Mouse (Mus musculus) left cerebral cortex, adult 18-20 months (tissue): ENCODE data around the gene Clec16a. TPM values are rescaled to one million over a fixed set of nuclear protein-coding genes. Genes with fewer than 3 reads are reported as not detected.

ENCODE experiments used
- DNase-seq, 2 experiments: peaks; one replicate each; pipeline ENCODE4 v3.0.0; 2021 to 2022; ENCODE audit warnings: low spot score in 2 of 2, mixed read lengths in 1 of 2
- total RNA-seq, 2 experiments: library from RNA; stranded (reverse); gene quantifications; 2 replicates each; pipeline ENCODE4 v1.2.3; 2021

Gene Clec16a
- total RNA-seq, 2 experiments from 2014 or later, result 98.0 to 98.1 TPM

DNA sequence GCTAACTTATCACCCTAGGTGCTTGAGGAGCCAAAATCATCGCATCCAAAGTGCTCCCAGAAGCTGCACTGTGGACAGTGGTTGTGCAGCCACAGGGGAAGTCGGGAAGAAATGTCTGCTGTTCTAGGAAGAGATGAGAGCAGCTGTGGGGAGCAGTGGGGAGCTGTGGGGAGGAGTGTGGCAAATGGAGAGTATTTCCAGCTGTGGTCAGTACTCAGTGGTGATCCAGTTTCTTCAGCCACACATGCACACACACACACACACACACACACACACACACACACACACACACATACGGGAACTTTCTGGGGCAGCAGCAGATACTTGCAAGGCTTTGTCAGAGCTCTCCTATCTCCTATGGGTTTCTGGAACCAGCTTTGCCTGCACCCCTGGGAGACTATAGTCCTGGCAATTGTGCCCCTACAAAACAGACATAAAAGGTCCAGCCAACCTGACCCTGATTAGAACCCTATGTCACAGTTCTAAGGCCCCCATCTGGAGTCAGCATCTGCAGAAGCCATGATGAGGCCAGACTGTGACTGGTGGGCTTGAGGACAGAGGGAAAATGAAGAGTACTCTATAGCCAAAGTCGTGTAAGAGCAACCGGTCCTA lies 217.5 kb downstream of the Clec16a start:
- no peak for DNase-seq

DNA sequence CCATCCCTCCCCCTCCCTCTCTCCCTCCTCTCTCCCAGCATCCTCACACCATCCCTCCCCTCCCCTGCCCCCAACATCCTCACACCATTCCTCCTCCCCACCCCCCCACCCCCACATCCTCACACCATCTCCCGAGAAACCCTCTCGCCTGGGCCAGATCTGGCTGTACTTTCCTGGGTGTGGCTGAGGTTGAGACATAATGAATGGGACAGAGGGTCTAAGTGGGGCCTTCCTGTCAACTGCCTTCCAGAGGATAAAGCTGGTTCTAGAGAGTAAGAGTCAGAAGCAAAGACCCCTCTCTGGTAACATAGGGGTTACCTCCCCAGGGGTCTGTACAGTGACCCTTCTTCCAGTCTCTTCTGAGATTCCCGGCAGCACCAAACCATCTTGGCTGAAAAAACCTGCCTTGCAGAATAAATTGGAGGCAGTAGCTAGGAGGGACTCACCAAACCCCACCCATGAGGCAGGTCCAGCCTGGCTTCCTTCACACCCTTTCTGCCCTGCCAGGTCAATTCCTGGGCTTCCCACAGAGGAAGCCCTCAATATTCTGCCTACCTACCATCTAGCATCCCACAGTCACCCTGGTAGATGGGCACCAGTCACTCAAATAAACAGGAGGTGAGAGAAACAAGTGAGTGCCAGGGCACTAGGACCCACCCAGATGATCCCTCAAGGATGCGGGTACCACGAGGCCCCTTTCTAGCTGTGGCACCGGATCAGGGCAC lies 218.6 kb downstream of the Clec16a start:
- DNase-seq, result no peak

DNA sequence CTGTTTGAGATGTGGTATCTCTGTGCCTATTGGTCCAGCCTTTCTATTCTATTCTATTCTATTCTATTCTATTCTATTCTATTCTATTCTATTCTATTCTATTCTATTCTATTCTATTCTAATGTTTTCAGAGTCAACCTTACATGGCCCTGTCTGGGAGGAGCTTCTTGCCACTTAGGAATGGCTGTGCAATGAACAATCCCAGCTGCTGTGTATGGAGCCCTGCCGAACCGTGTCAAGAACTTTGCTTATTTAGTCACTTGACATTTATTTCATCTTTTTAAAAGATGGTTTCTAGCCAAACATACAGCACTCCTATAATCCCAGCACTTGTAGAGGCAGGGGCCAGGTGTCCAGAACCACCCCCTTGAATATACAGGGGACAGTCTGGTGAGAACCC lies 219.2 kb downstream of the Clec16a start:
- DNase-seq, result no peak

DNA sequence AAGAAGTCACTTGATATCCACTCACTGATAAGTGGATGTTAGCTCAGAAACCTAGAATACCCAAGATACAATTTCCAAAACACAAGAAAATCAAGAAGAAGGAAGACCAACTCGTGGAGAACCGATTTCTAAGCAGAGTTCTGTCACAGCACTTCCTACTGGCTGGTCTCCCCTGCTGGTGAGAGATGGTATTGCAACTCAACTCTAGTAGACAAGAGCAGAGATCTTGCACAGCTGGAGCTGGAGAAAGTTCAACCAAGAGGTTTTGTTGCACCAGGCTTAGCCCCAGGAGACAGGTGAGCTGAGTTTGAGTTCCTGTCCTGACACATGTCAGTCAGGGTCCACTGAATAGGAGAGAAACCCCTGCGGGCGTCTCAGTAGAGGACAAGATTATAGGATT lies 222.0 kb downstream of the Clec16a start:
- DNase-seq, result peak; percentile 70 to 85

DNA sequence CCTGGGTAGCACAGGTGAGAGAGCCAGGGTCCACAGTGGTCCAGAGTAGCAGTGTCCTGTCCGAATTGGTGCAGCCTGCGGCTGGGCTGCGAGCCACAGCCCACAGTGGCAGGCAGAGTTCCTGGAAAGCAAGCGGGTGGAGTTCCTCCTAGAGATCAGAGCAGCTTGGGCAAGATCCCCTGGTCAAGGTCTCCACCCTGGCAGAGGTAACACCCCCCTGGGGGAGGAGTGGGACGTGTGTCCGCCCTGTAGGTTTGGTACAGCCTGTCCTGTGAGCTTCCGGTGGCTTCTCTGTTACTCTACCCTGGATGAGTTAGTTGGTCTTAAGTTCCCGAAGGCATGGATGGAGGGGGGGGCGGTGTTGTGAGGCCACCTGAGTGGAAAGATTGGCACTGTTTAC lies 223.7 kb downstream of the Clec16a start:
- no peak for DNase-seq

DNA sequence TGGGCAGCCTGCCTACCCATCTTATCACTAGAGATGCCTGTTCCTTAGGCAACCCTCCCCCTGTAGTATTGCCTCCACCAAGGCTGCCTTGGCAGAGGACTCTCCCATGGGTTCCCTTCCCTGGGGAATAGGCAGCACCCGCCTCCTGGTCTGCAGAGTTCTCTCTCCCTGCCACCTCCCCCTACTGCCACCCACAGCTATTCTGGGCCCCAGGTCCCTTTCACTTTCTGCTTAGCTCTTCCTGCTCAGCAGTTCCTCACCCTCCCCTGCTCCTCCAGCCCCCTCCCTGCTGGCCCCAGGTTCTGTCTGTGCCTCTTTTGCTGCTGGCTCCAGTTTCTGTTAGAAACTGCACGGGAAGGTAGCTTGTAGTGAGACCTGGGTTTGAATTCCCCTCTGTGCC lies 224.5 kb downstream of the Clec16a start:
- DNase-seq, result peak; percentile 21 to 38

DNA sequence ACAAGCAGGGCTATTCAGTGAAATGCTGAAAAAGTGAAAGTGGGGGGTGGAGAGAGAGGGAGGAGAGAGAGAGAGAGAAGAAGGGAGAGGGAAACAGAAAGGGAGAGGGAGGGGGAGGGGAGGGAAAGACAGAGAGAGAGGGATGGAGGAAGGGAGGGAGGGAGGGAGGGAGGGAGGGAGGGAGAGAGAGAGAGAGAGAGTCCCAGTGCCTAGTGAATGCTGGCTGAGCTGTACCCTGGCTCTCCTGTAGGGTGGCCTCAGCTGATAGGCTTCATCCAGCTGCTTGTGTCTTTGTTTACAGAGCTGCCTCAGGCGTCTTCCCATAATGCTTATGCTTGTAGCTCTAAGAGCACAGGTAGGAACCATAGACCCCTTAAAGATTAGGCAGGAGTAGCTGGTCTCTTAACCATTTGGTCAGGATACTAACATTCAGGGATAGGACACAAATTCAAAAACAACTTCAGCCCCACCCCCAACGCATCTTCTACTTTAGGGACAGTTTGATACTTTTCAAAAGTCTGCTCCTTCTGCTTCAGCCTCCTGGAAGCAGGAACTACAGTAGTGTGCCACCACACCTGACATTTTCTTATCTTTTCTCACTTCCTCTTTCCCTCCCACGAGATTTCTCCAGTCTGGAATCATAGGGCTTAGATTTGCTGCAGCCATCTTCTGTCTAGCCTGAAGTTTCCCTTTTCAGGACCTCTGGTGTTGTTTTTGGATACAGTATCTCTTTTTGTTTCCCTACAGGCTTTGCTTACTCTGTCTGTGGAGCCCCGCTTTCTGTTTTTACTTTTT lies 225.6 kb downstream of the Clec16a start:
- DNase-seq, result no peak

DNA sequence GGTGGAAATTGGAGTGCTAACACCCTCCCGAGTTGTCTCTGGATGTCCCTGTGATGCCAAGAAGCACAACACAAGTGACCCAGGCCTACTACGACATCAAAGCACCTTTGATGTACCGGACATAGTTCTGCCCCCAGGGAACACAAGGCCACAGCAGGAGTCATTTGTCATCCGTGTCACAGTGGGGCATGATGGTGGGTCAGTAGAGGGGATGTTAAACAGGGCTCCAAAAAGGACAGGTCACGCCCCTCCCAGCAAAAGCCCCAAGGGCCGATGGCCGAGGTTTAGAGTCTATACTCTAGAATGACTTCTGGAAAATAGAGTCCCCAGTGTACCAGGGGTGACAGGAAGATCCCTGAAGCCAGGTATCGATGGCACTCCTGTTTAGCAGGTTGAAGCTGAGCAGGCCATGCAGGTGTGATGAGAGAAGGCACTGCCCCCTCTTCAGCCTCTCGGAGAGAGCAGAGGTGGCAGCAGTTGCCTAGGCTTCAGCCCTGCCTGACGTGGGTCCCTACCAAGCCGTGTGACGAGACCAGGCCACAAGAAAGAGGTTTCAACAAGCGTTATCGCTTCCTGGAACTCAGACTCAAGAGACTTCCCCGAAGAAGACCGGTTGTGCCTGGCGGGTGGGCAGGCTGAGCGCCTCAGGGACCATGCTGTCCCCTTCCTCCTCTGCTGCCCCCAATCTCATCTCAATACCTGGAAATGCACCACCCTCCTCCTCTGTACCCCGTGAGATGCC lies 226.8 kb downstream of the Clec16a start:
- DNase-seq, result no peak

DNA sequence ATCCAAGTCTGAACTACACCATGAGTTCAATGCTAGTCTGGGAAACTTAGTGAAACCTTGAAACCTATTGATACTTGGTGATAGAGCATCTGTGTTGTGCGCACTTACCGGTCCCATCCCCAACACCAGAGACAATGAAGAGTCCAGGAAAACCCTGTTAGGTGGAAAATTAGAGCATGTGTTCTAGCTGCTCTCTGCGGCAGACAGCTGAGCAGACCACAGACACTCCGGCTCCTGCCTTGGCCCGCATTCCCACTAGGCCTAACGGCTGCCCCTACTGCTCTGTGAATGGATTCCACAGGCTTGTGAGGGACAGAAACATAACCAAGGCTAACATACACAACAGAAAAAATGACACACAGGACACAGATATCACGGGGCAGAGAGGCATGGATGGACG lies 228.4 kb downstream of the Clec16a start:
- no peak for DNase-seq

DNA sequence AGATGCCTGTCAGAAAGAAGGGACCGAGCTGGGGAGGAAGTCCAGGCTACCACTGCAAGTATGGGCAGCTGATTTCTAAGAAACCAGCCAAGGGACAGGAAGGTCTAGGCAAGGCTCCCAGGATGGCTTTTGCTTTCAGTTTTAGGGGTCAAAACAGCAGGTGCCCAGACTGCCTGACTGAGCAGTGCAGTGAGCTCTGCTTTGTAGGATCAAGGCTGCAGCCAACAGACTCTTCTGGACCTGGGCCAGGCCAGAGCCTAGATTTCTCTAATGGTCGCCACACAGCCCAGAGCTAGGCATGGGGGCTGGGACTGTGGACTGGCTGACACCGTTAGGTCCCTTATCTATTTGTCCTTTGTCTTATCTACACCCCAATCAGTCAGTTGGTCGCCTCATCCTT lies 229.6 kb downstream of the Clec16a start:
- no peak for DNase-seq

DNA sequence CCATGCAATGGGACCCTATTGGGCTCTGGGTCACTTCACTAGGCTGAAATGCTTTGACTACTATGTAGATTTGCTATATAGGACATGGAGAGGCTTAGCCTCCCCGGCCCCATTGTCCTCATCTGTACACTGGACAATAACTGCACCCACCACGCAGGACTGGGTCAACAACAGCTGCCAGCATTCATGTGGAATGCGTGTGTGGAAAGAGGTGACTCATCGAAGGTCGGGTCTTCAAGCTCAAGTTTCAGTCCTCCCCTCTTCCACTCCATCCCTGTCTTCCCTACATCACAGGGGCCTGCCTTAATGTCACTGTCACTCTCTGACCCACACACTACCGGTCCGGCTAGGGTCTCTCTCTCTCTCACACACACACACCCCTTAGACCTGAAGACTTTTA lies 231.2 kb downstream of the Clec16a start:
- no peak for DNase-seq

DNA sequence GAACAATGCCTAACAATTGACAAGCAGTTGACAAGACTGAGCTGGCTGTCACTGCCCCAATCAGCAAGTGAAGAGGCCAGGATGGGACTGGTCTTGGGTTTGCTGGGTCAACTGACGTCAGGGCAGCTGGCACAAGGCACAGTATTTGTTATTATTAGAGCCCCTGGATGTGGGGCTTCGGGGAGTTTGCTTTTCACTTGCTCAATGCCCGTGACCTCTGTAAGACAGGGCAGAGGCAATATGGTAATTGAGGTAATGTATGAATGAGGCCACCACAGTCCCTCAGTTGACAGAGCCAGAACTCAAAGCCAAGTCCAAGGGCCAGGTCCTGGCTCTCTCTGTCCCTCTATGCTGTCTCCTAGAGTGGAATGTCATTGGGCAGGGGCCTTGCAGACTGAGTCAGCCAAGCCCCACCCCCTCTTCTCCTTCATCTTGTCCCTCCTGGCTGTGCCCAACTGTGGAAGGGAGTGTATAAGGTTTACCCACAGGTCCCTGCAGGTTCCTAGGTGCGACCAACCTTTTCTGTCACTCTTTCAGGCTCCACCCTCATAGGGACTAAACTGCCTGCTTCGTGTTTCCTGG lies 232.5 kb downstream of the Clec16a start:
- no peak for DNase-seq

DNA sequence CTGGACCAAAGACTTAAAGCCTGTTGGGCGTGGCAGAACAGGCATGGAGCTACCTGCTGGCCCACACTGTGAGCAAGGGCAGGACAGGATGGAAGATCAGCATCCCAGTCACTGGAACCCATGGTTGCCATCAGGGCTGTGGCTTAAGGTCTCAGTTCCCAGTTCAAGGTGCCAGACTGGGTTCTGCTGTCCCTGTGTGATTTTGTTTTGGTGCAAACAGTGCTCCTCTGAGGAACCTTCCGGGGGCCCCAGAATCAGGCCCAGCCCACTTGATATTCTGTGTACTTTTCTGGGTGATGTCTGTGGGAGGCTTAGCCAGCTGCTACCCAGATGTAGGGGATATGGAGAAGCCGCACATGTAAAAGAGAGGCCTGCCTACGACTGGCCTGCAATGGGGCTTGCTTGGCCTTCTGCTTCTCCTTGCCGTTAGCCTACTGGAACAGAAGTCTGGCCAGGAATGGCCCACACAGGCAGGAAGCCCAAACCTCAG lies 235.5 kb downstream of the Clec16a start:
- no peak for DNase-seq

DNA sequence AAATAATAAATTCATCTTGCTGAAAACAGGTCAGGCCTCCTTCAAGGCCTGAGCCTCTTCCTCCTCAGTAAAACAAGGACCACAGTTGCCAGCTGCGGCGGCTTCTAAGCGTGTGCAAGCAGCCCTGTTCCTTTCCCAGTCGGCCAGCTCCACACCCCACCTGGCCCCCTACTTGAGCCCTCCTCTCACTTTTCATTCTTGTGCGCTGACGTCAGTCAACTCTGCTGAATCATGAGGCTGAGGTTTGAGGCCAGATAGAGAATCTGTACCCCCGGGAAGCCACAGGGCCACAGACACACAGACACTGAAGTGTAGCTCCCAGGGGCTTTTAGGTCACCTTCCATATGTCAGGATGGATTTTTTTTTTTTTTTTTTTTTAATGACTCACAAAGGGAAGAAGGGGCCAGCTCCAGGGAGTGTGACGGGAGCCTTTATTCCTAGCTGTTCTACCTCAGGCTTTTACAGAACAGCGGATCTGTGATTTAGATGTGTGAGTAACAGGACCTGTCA lies 236.8 kb downstream of the Clec16a start:
- DNase-seq, result no peak

DNA sequence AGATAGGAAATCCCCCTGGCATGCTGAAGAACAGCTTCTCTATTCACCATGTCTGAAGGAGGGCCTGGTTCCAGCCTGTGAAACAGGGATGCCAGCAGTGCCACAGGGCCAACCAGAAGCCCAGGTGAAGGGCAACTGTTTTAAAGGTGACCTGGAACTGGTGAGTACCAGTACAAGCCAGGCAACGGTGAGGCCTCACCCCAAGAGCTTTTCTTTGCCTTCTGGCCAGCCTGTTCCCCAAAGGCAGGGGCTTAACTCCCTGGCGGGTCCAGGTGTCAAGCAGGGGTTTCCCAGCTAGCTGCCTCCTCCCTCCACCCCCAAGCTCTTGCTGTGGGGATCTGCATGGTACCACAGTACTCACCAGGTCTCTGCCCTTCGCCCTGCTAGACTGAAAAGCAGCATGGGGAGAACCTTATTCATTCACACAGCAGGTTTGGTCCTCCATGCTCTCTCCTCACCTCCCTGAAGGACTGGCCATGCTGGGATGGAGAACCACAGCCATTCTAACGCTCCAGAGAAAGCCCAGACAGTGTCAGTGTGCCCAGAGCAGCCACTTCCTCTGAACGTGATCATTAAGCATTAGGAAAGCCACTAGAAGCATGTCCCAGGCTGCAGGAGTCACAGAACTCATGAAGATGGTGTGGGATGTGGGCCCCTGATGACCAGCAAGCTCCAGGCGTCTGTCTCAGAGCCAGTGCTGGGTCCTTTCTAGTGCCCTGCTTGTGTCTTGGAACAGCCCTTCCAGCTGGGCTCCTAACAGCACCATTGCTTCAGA lies 237.4 kb downstream of the Clec16a start:
- DNase-seq, result no peak

DNA sequence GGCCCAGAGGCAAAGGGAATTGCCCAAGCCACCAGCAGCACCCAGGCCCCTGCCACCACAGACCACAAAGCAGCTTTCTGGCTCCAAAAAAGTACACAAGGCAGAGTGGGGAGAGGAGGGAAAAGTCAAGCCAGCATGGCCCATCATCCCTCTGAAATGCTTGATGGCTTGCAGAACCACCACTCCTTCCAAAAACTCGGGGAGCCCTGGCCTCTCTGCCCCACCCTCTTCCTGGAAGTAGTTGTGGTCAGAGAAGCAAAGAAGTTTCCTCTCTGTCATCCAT lies 238.0 kb downstream of the Clec16a start:
- DNase-seq, result no peak

DNA sequence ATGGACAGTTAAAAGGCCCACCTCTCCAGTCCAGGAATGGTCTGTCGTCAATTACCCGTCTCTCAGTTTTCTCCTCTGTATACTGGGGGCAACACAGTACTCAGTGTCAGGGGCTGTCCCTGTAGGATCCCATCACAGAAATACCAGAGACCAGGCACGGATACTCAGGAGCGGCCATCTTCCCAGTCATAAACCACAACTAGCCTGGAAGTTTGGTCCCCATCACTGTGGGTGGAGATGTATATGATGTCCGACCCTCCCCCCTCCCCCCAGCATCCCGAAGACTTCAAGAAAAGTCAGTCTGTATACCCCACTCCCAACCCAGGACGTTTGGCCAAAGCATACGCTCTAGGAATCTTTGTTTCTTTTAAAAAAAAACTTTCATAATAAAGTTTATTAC lies 238.3 kb downstream of the Clec16a start:
- no peak for DNase-seq

DNA sequence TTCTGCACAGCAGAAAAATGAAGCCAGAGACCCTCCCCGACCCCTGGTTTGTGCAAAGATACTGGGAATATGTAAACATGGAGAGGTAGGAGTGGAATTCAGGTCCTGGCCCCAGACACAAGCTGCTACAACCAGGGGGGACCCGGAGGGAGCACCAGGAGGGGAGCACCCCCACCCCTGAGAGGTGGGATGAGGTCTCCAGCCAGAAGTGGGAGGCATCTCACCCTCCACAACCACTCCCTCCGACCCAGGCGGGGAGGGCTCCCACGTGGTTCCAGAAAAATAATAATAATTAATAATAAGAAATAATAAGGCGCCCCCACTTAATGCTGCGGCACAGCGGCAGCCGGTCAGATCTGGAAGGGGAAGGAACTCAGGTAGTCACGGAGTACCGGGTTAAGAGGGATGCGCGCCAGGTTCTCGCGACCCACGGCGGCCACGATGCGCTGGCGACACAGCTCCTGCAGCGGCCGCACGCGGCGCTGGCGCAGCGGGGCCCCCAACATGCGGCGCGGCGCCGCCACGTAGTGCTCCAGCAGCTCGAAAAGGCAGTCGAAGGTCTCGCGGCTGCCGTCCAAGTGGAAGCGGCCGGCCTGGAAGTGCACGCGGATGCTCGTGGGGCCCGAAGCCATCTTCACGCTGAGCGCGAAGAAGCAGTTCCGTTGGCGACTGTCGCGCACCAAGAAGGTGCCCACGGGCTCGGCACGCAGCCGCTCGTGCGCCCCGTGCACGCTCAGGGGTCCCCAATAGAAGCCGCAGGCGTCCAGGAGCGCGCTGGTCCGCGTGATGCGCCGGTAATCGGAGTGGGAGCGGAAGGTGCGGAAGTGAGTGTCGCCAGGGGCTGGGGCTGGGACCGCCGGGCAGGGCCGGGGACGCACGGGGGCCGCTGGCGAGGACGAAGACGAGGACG lies 239.0 kb downstream of the Clec16a start:
- DNase-seq, result peak; percentile 21 to 30

DNA sequence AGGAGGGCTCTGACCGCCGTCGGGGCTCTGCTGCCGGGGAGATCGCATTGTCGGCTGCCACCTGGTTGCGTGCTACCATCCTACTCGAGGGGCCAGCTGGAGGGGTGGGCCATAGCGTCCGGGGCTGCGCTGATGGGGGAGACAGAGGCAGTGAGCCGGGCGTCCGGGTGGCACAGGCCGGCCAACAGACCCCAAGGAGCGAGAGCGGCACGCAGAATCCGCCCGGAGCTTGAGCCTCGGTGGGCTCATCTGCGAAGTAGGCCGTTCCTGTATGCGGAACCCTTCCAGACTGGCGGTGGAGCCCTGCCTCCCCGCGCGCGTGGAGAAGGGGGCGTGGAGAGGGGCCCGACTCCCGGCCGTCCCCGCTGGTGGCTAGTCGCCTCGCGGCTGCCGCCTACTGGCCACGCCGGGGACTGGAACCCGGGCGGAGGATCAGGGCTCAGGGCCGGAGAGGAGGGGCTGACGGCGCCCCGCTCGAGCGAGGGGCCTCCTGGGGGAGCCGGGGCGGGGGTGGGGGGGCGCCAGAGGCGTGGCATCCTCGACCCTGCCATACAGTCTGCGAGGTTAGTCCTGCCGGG lies 239.7 kb downstream of the Clec16a start:
- peak; percentile 83 to 85 for DNase-seq
